Mouse (Mus musculus) CD4-positive naive resting alpha-beta T cell, adult 57 days (primary cell): Measurements from ENCODE around the gene Fras1. TPM values are rescaled to one million over a fixed set of nuclear protein-coding genes. Genes with fewer than 3 reads are reported as not detected.

Experiments used
- total RNA-seq: library from RNA; stranded (reverse); gene quantifications from one replicate; pipeline ENCODE4 v1.2.4, GENCODE M21; 2023

Fras1 gene
- 0.35 TPM for total RNA-seq

GRCm38 (mm10) chr5:96373567-96373985, at the start of gene Fras1:
Gene Fras1, plus strand, starts transcription at chr5:96373955.

GRCm38 (mm10) chr5:96792936-96793718, 419.4 kb downstream of the Fras1 start, which contains the start of gene Anxa3:
Gene Anxa3, plus strand, starts transcription at chr5:96793339.

Other genes with a start within 250 kb of the Fras1 start
- gene Cnot6l, start 209.8 kb upstream of the Fras1 start, total RNA-seq: 248 TPM
- 11.1 TPM for gene Mrpl1, start 164.5 kb upstream of the Fras1 start, total RNA-seq